Mouse (Mus musculus) intestine, embryonic 15.5 days (tissue): ENCODE data around the gene Dnajc4. TPM values are rescaled to one million over a fixed set of nuclear protein-coding genes. Genes with fewer than 3 reads are reported as not detected.

Experiments used
- ATAC-seq: fragments of 200-750 bp; cut with Nextera tagmentation; 2 replicates; pipeline ENCODE4 v1.8.0; 2017; ENCODE audit warnings: moderate TSS enrichment, moderate library complexity
- H3K27ac ChIP-seq: fragments of 300-500 bp; sonication (generic); 2 replicates; pipeline ENCODE4 v1.5.1; 2015; ENCODE audit warnings: mild to moderate bottlenecking, inconsistent platforms
- H3K27me3 ChIP-seq: fragments of 300-500 bp; sonication (generic); replicated peaks from 2 replicates; pipeline ENCODE4 v1.6.1; 2015; ENCODE audit warnings: inconsistent platforms
- H3K36me3 ChIP-seq: fragments of 300-500 bp; sonication (generic); 2 replicates; pipeline ENCODE4 v1.6.1; 2015; ENCODE audit warnings: inconsistent platforms
- H3K4me1 ChIP-seq: fragments of 300-500 bp; sonication (generic); replicated peaks from 2 replicates; pipeline ENCODE4 v1.6.1; 2015; ENCODE audit warnings: inconsistent platforms
- H3K4me2 ChIP-seq: fragments of 300-500 bp; sonication (generic); replicated peaks from 2 replicates; pipeline ENCODE4 v1.6.1; 2015; ENCODE audit warnings: mild to moderate bottlenecking, inconsistent platforms
- H3K4me3 ChIP-seq: fragments of 300-500 bp; sonication (generic); replicated peaks from 2 replicates; pipeline ENCODE4 v1.5.1; 2015; ENCODE audit warnings: inconsistent platforms
- H3K9ac ChIP-seq: fragments of 300-500 bp; sonication (generic); 2 replicates; pipeline ENCODE4 v1.6.1; 2015; ENCODE audit warnings: inconsistent platforms
- H3K9me3 ChIP-seq: fragments of 300-500 bp; sonication (generic); 2 replicates; pipeline ENCODE4 v1.6.1; 2016; ENCODE audit warnings: inconsistent platforms
- WGBS: fragments of 180-500 bp; shearing (Covaris S2); methylation state at CpG from one replicate; pipeline ENCODE4 v1.1.7; 2015; 5-methylcytosine and 5-hydroxymethylcytosine counted together
- polyA plus RNA-seq: library from polyadenylated mRNA; unstranded; fragments of >200 nt; fragmentation: Nextera tagmentation; extraction: Ambion mirVana; gene quantifications from 2 replicates; pipeline ENCODE4 v1.2.1, GENCODE M21; 2015

Dnajc4 gene
- 22.7 and 27.5 TPM in 2 replicates for polyA plus RNA-seq

GRCm38 (mm10) chr19:6992011-6992858 is at the start of gene Dnajc4:
Dnajc4 (minus strand) TSS chr19:6992572.
- peak within 1 kb of the TSS; percentile 46 for H3K27ac ChIP-seq
- peak within 1 kb of the TSS; percentile 89 for H3K4me2 ChIP-seq
- H3K9me3 ChIP-seq: no peaks in the 10 kb centered on the region
- peak within 1 kb of the TSS; percentile 65 for H3K9ac ChIP-seq
- H3K36me3 ChIP-seq: no peaks in the 10 kb centered on the region
- WGBS: 2% methylated on average over 37 of the region's 37 CpGs
- H3K4me1 ChIP-seq: peaks cover 39% of the 10 kb centered on the region
- H3K27me3 ChIP-seq: no peaks in the 10 kb centered on the region
- H3K4me3 ChIP-seq: peak within 1 kb of the TSS; percentile 54
- ATAC-seq: peak; percentile 95

- WGBS: 86% methylated on average over 2 of the region's 2 CpGs
- H3K9me3 ChIP-seq: no peaks in the 10 kb centered on the region
- H3K4me1 ChIP-seq: peaks cover 9% of the 10 kb centered on the region; the same call in 1 of the 2 replicates
- H3K4me3 ChIP-seq: no peak overlapping the region
- H3K9ac ChIP-seq: no peak overlapping the region
- ATAC-seq: no peak
- no peak overlapping the region for H3K4me2 ChIP-seq
- no peaks in the 10 kb centered on the region for H3K36me3 ChIP-seq
- H3K27me3 ChIP-seq: no peaks in the 10 kb centered on the region
- no peak overlapping the region for H3K27ac ChIP-seq
Measured at GRCm38 (mm10) chr19:7041171-7041570, 48.8 kb upstream of the Dnajc4 start.

GRCm38 (mm10) chr19:7040637-7041130 is 48.3 kb upstream of the Dnajc4 start:
- no peaks in the 10 kb centered on the region for H3K9me3 ChIP-seq
- WGBS: 22% methylated on average over 13 of the region's 13 CpGs
- peak; percentile 7; the same call in 1 of the 2 replicates for ATAC-seq
- peak overlapping the region; percentile 54 for H3K4me3 ChIP-seq
- peak overlapping the region; percentile 73 for H3K9ac ChIP-seq
- peak overlapping the region; percentile 85 for H3K4me2 ChIP-seq
- no peaks in the 10 kb centered on the region for H3K27me3 ChIP-seq
- peak overlapping the region; percentile 88 for H3K27ac ChIP-seq
- H3K36me3 ChIP-seq: no peaks in the 10 kb centered on the region
- peaks cover 9% of the 10 kb centered on the region; the same call in 1 of the 2 replicates for H3K4me1 ChIP-seq

- peak within 1 kb of the TSS; percentile 97 for H3K4me3 ChIP-seq
- peak; percentile 99 for ATAC-seq
- H3K36me3 ChIP-seq: peaks cover 3% of the 10 kb centered on the region
- peak within 1 kb of the TSS; percentile 91 for H3K9ac ChIP-seq
- under 1% methylated on average over 49 of the region's 49 CpGs for WGBS
- peak within 1 kb of the TSS; percentile 85 for H3K4me2 ChIP-seq
- H3K27me3 ChIP-seq: no peaks in the 10 kb centered on the region
- no peaks in the 10 kb centered on the region for H3K9me3 ChIP-seq
- peak within 1 kb of the TSS; percentile 89 for H3K27ac ChIP-seq
- peaks cover 9% of the 10 kb centered on the region; the same call in 1 of the 2 replicates for H3K4me1 ChIP-seq
Measured at GRCm38 (mm10) chr19:7039841-7040636, 47.7 kb upstream of the Dnajc4 start, which contains the start of gene Stip1. Stip1 (minus strand) TSS chr19:7039967.

- 1% methylated on average over 35 of the region's 35 CpGs for WGBS
- H3K27me3 ChIP-seq: no peaks in the 10 kb centered on the region
- peak; percentile 24 for ATAC-seq
Measured at GRCm38 (mm10) chr19:7039088-7039720, 46.8 kb upstream of the Dnajc4 start.

GRCm38 (mm10) chr19:7034006-7034405 is 41.6 kb upstream of the Dnajc4 start:
- 92% methylated on average over 5 of the region's 5 CpGs for WGBS
- H3K4me3 ChIP-seq: no peak overlapping the region
- peaks cover 37% of the 10 kb centered on the region for H3K36me3 ChIP-seq
- no peak for ATAC-seq
- H3K27ac ChIP-seq: no peak overlapping the region
- H3K9me3 ChIP-seq: no peaks in the 10 kb centered on the region
- no peak overlapping the region for H3K4me2 ChIP-seq
- H3K27me3 ChIP-seq: no peaks in the 10 kb centered on the region
- H3K4me1 ChIP-seq: peaks cover 5% of the 10 kb centered on the region; the same call in 1 of the 2 replicates
- H3K9ac ChIP-seq: no peak overlapping the region

More at GRCm38 (mm10) chr19:7039088-7039720, 46.8 kb upstream of the Dnajc4 start:
- Histone ChIP-seq H3K9ac (peak overlapping the region; percentile 91), H3K4me1 (peaks cover 9% of the 10 kb centered on the region; the same call in 1 of the 2 replicates), H3K9me3 (no peaks in the 10 kb centered on the region), H3K36me3 (peaks cover 3% of the 10 kb centered on the region), H3K27ac (peak overlapping the region; percentile 89), H3K4me2 (peak overlapping the region; percentile 63), H3K4me3 (peak overlapping the region; percentile 97)

GRCm38 (mm10) chr19:7029531-7029930 is 37.2 kb upstream of the Dnajc4 start:
- Histone ChIP-seq H3K4me3 (no peak overlapping the region), H3K36me3 (peaks cover 61% of the 10 kb centered on the region), H3K4me2 (no peak overlapping the region), H3K4me1 (no peaks in the 10 kb centered on the region), H3K9ac (no peak overlapping the region), H3K9me3 (no peaks in the 10 kb centered on the region), H3K27me3 (no peaks in the 10 kb centered on the region), H3K27ac (no peak overlapping the region)
- ATAC-seq: no peak
- 93% methylated on average over 5 of the region's 5 CpGs for WGBS

GRCm38 (mm10) chr19:7020224-7020641 is 27.9 kb upstream of the Dnajc4 start:
- ATAC-seq: peak; percentile 72
- H3K27me3 ChIP-seq: no peaks in the 10 kb centered on the region
- H3K4me3 ChIP-seq: no peak overlapping the region
- H3K4me1 ChIP-seq: no peaks in the 10 kb centered on the region
- no peak overlapping the region for H3K27ac ChIP-seq
- no peaks in the 10 kb centered on the region for H3K9me3 ChIP-seq
- H3K4me2 ChIP-seq: no peak overlapping the region
- H3K36me3 ChIP-seq: peaks cover 39% of the 10 kb centered on the region
- WGBS: 39% methylated on average over 3 of the region's 3 CpGs
- H3K9ac ChIP-seq: no peak overlapping the region

- 74% methylated on average over 5 of the region's 5 CpGs for WGBS
- peaks cover 30% of the 10 kb centered on the region for H3K36me3 ChIP-seq
- peak; percentile 75 for ATAC-seq
- no peaks in the 10 kb centered on the region for H3K27me3 ChIP-seq
- H3K9me3 ChIP-seq: no peaks in the 10 kb centered on the region
- H3K4me1 ChIP-seq: no peaks in the 10 kb centered on the region
- H3K9ac ChIP-seq: no peak within 1 kb of the TSS
- H3K4me3 ChIP-seq: no peak within 1 kb of the TSS
- H3K4me2 ChIP-seq: no peak within 1 kb of the TSS
- 0 out of 2 replicates have a peak within 1 kb of the TSS, but pooled peaks have one; percentile 7 for H3K27ac ChIP-seq
Measured at GRCm38 (mm10) chr19:7019191-7019590, 26.8 kb upstream of the Dnajc4 start, which contains the start of gene Fermt3. Fermt3 (minus strand) TSS chr19:7019469.

GRCm38 (mm10) chr19:7018546-7018945 is 26.2 kb upstream of the Dnajc4 start:
- Histone ChIP-seq H3K9me3 (no peaks in the 10 kb centered on the region), H3K4me1 (no peaks in the 10 kb centered on the region), H3K4me3 (no peak overlapping the region), H3K9ac (no peak overlapping the region), H3K27ac (no peak overlapping the region), H3K36me3 (peaks cover 27% of the 10 kb centered on the region), H3K27me3 (no peaks in the 10 kb centered on the region), H3K4me2 (no peak overlapping the region)
- ATAC-seq: no peak
- WGBS: 89% methylated on average over 11 of the region's 11 CpGs

GRCm38 (mm10) chr19:7017541-7018457 is 25.4 kb upstream of the Dnajc4 start:
- Histone ChIP-seq H3K36me3 (peaks cover 19% of the 10 kb centered on the region), H3K9me3 (no peaks in the 10 kb centered on the region), H3K4me1 (no peaks in the 10 kb centered on the region), H3K4me2 (no peak overlapping the region), H3K4me3 (no peak overlapping the region), H3K9ac (no peak overlapping the region), H3K27me3 (no peaks in the 10 kb centered on the region), H3K27ac (0 out of 2 replicates have a peak overlapping the region, but pooled peaks have one; percentile 44)
- 76% methylated on average over 12 of the region's 12 CpGs for WGBS
- no peak; the same call in 1 of the 2 replicates for ATAC-seq
